12 mouse cellular contexts compared by ENCODE assay signal in genomic region chr4:95075591-95076002, GRCm38 (mm10). TPM values are rescaled to one million over a fixed set of nuclear protein-coding genes. Genes with fewer than 3 reads are reported as not detected.
DNase-seq lines count a peak whose midpoint lies in the region; ATAC-seq and TF ChIP-seq lines count a peak whose summit lies in the region.
"Had no signal": no experiment of that assay in that cellular context is flagged by ENCODE, and none has a peak within 500 bp of the region (broad histone marks: within the 10 kb centered on the region; RNA-seq: fewer than 3 reads in every experiment).

No protein-coding gene starts in this region.

- TF ChIP-seq CTCF in bone marrow, adult 2 months (IDR thresholded peaks at IDR 0.05; ENCODE audit: control insufficient read depth, insufficient read depth, low read length), result no peak

- no peaks in the 10 kb centered on the region for H3K9me3 ChIP-seq in liver, embryonic 13.5 days (replicated peaks)
- H3K9me3 ChIP-seq: forebrain, embryonic 10.5 days had no signal

- no peaks in the 10 kb centered on the region for H3K36me3 ChIP-seq in liver, embryonic 13.5 days
- H3K36me3 ChIP-seq: forebrain, embryonic 10.5 days had no signal

- H3K27ac ChIP-seq in bone marrow, adult 2 months (ENCODE audit: control insufficient read depth, insufficient read depth, low read depth, low read length, poor library complexity), result no peak overlapping the region
- H3K27ac ChIP-seq in liver, embryonic 13.5 days, result no peak overlapping the region
- H3K27ac ChIP-seq: forebrain, embryonic 10.5 days had no signal

- ATAC-seq in liver, embryonic 13.5 days (ENCODE audit: low read depth), result no peak
- ATAC-seq in megakaryocyte-erythroid progenitor cell, adult 5-6 weeks (replicated peaks; ENCODE audit: low FRiP score, low TSS enrichment, poor library complexity, severe bottlenecking), result peak; percentile 36; the same call in 1 of the 2 replicates

- intact Hi-C loops in left cerebral cortex, postnatal 14 days (cut with DNase I), result no loop called here

- H3K9ac ChIP-seq in liver, embryonic 13.5 days, result no peak overlapping the region

- 39% methylated on average over 17 of the region's 17 CpGs for WGBS in bone marrow, adult 2 months
- WGBS in liver, embryonic 13.5 days (ENCODE audit: insufficient replicate concordance), result 35% methylated on average over 17 of the region's 17 CpGs

- TF ChIP-seq POLR2A in bone marrow, adult 2 months (IDR thresholded peaks at IDR 0.05; ENCODE audit: borderline replicate concordance, control insufficient read depth, low read depth, low read length), result no peak

- peak; percentile 9 for DNase-seq in ES-CJ7 (ENCODE audit: low read depth, low spot score)
- no peak for DNase-seq in liver, embryonic 13.5 days
- no peak for DNase-seq in layer of hippocampus, adult 9-10 months (ENCODE audit: low spot score)
- DNase-seq in T-cell, adult 2 months (ENCODE audit: low spot score), result no peak
- DNase-seq in left cerebral cortex, postnatal 14 days (ENCODE audit: low spot score in 2 of 2), result no peak
- DNase-seq: gastrocnemius, postnatal 25 days; heart, postnatal 14 days; kidney, postnatal 10 days; thymus, postnatal 25 days had no signal

- H3K4me2 ChIP-seq in liver, embryonic 13.5 days, result 0 out of 2 replicates have a peak overlapping the region, but pooled peaks have one; percentile 8

- H3K4me3 ChIP-seq in bone marrow, adult 2 months (replicated peaks; ENCODE audit: control insufficient read depth, low read depth, low read length), result peak overlapping the region; percentile 9
- no peak overlapping the region for H3K4me3 ChIP-seq in liver, embryonic 13.5 days (replicated peaks)
- H3K4me3 ChIP-seq: forebrain, embryonic 10.5 days had no signal

- H3K27me3 ChIP-seq in liver, embryonic 13.5 days, result 0 out of 2 replicates have a peak, but pooled peaks cover 4% of the 10 kb centered on the region

- H3K4me1 ChIP-seq in bone marrow, adult 2 months (ENCODE audit: control insufficient read depth, insufficient read depth, low read length), result peaks cover 1% of the 10 kb centered on the region; the same call in 1 of the 2 replicates
- H3K4me1 ChIP-seq in liver, embryonic 13.5 days (replicated peaks), result peaks cover 8% of the 10 kb centered on the region

RNA-seq across cellular contexts. Expression of gene Jun, which starts 23.6 kb away (rescaled TPM):
- 2.0 and 6.9 TPM in 2 replicates for polyA plus RNA-seq in bone marrow, adult 2 months (2011; ENCODE audit: insufficient read depth, insufficient read length, low replicate concordance, missing spikeins)
- polyA plus RNA-seq in liver, embryonic 13.5 days (2015; fragmentation: Nextera tagmentation; extraction: Ambion mirVana), result 5.9 and 6.4 TPM in 2 replicates
- total RNA-seq in megakaryocyte-erythroid progenitor cell, adult 5-6 weeks (2014; fragmentation: Nextera tagmentation), result 14.9 and 15.6 TPM in 2 replicates
- total RNA-seq in megakaryocyte-erythroid progenitor cell, adult 5-6 weeks (2017), result 167 and 256 TPM in 2 replicates
- 10 to 100 TPM; 47.1 to 48.6 TPM for total RNA-seq in left cerebral cortex, postnatal 14 days (2021)
